Mouse (Mus musculus): ENCODE measurements at regions not wholly inside any gene's neighbourhood (a gene's known extent, or its start where the extent isn't known, plus 50 kb on each side); places are given as distances from the start of the nearest gene placed in this dataset.

DNA sequence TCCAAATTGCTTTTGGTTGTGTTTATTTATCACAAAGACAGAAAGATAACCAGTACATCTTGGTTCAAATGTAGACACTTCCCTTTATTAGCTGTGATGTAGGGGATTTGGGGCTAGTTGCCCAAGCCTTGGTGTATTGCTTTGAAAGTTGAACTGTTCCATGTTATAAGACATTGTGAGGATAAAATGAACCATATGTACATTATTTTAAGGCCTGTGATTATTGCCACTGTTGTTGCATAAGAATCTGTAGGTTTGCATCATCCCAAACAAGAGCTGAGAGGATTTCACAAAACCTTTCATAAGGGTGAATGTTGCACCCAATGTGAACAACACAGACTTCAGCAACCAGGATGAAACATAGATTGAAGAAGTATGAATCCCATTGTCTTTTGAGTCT, 145.7 kb upstream of the Tnfaip3 start:
- TF ChIP-seq POLR2A (IDR thresholded peaks at IDR 0.05; ENCODE audit: low read depth, low read length) (no peak), CTCF (IDR thresholded peaks at IDR 0.05; ENCODE audit: borderline replicate concordance, insufficient read depth, low read length) (no peak)
